Mouse (Mus musculus) bone marrow macrophage, adult 2 months (primary cell): Measurements from ENCODE around the gene Tex101.
"Not testable (repeated sequence)": the region's sequence is repeated elsewhere in the genome, so short reads cannot be mapped to it uniquely, and the experiment has no call there.

Source experiments
- CTCF ChIP-seq: IDR thresholded peaks from 2 replicates; pipeline ENCODE4 v1.5.1; 2012; ENCODE audit warnings: low read depth, mild to moderate bottlenecking, low read length, moderate library complexity
- POLR2A ChIP-seq: IDR thresholded peaks from 2 replicates; pipeline ENCODE4 v1.6.1; 2012; ENCODE audit warnings: mild to moderate bottlenecking, low read depth, low read length, borderline replicate concordance

GRCm38 (mm10) chr7:24687519-24687918 lies 11.0 kb upstream of the Tex101 start:
- not testable (repeated sequence) for TF ChIP-seq CTCF, POLR2A
